Mouse (Mus musculus) lung, postnatal 0 days (tissue): ENCODE measurements around the gene Rnps1.

ENCODE experiments used
- CTCF ChIP-seq: IDR thresholded peaks from 2 replicates; pipeline ENCODE4 v1.5.1; 2016; ENCODE audit warnings: antibody characterized with exemption, mild to moderate bottlenecking
- EP300 ChIP-seq: IDR thresholded peaks from 2 replicates; pipeline ENCODE4 v1.6.1; 2016; ENCODE audit warnings: antibody characterized with exemption, mild to moderate bottlenecking, control low read depth

DNA sequence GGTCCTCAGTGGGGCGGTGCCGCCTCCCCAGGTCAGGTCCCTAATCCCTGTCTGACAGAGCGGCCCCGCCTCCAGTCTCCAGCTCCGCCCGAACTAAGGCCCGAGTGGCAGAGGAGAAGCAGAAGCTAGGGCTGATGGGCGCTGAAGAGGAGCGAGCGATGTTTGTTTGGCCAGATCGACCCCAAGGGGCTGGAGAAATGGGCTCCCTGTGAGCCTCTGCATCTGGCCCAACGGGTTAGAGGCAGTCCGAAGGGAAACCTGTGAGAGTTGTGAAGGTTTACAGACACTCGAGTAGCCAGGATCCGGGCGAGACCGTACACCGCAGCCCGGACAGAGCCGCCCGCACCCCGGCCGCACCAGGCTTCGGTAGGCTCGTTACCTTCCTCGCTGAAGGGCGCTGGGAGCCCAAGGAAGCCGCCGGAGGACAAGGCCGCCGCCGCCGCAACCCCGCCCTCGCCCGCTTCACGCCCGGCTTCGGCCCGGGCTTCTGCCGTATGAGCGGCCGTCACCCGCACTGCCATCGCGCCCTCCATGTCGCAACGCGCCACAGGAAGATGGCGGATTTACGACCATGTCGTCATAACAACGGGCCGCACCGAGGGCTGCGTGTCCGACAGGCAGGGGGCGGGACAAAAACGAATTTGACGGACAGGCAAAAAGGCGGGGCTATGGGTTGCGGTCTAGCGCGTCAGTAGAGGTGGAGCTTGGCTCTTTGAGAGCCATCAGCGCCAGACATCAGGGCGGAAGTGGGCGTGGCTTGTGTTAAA is 40.6 kb downstream of the Rnps1 start:
- no peak for TF ChIP-seq EP300
- TF ChIP-seq CTCF: peak; percentile 43
